Mouse (Mus musculus): Measurements from ENCODE around the gene Nrp2.

The Nrp2 gene

DNA sequence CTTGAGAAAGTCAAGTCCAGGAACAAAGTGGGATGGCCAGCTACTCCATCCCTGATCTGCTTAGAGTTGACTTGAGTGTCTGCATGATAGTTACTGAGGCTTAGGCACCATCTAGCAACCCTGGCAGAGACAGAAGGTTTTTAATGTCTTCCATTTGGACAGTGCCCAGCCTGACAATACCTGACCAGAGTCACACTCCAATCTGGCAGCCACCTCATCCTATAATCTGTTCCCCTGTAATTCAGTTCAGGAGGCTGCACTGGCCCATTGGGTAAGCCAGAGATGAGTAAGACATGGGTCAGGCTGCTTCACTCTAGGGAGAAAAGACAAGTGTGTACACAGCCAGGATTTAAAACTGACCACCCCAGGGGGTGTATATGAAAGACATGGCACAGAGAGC, 79.5 kb downstream of the Nrp2 start:
- no peak for DNase-seq (ENCODE audit: low spot score)

DNA sequence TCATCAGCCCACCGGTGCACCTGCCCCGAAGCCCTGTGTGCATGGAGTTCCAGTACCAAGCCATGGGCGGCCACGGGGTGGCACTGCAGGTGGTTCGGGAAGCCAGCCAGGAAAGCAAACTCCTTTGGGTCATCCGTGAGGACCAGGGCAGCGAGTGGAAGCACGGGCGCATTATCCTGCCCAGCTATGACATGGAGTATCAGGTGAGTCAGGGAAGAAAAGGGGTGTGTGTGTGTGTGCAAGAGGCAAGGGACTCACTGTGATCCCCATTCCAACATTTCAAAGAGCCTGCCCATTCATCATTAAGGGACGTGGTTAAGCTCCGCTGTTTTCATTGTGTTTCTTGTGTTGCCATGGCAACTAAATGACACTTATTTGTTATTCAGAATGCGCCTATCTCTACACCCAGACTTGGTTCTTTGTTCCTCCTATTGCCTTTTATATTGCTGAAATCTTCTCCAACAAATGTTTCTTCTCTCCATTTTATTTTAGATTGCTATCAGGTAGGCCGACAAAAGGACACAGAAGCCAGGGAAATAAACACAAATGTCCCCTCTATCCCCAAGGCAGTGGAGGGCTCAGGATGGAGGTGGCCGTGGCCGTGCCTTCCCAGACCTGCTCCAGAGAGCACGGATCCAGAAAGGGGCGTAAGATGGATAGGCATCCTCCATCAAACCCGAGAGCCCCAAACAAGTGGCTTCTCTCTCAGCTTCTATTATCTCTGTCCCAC, 80.4 kb downstream of the Nrp2 start:
- no peak for DNase-seq (ENCODE audit: low spot score)

DNA sequence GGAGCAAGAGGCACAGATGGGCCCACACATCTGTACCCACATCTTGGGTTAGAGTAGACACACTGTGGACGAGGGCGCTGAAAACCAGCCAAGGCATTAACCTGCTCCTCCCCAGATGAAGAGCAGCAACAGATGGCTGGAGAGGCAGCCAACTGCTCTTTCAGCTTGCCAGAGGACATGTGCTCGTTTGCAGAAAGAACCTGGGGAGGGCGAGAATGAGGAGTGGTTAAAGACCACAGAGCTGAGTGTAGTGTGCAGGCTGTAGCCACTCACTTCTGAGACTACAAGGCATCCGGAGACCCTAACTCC, 81.0 kb downstream of the Nrp2 start:
- DNase-seq (ENCODE audit: low spot score) = no peak

DNA sequence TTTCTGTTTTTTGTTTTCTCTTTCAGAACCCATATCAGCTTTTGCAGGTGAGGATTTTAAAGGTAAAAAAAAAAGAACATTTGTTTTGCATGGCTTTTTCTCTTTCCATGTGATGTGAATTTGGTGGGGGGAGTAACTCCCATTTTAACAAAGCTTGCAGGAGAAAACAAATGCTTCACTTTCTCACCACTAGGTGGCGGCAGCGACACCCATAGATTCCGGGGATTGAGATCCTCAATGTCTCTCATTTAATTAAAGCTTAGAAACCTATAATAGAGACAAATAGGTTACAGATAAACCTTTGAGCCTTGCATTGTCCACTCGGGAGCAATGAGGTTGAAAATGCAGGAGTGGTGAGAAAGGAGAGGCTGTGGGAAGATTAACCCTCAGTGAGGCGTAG, 83.2 kb downstream of the Nrp2 start:
- DNase-seq (ENCODE audit: low spot score) = no peak

DNA sequence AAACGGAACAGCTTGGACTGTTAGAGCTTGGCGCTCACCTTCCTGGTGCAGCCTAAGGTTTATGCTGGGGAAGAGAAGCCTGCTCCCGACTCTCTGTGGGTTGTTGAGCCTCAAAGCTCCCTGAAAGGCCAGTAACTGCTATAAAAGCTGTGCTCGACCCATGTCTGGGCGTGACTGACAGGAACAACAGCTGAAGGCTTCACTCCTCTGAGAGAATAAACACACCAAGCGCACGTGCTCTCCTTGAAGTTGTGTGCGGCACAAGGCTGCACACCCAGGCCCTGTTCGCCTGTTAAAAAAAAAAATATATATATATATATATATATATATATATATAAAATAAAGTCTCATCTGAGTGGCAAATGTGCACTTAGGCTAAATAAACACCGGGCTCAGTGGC, 84.5 kb downstream of the Nrp2 start:
- no peak for DNase-seq (ENCODE audit: low spot score)

GRCm38 (mm10) chr1:62794223-62794895, 91.3 kb downstream of the Nrp2 start:
- peak; percentile 52 for DNase-seq (ENCODE audit: low spot score)

DNA sequence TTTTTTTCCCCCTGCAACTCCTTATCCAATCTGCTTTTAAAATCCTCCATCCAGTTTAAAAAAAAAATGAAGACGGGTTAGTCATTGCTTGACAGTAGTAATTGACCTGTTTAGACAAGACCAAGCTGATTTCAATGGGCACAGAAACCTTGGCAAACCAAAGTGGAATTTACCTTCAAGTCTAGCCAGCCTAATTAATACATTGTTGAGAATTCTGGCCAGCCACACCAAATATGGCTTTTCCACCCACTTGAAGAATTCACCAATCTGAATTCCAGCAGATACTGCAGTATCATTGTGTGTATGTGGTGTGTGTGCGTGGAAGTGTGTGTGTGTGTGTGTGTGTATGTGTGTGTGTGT, 91.8 kb downstream of the Nrp2 start:
- DNase-seq (ENCODE audit: low spot score) = no peak

DNA sequence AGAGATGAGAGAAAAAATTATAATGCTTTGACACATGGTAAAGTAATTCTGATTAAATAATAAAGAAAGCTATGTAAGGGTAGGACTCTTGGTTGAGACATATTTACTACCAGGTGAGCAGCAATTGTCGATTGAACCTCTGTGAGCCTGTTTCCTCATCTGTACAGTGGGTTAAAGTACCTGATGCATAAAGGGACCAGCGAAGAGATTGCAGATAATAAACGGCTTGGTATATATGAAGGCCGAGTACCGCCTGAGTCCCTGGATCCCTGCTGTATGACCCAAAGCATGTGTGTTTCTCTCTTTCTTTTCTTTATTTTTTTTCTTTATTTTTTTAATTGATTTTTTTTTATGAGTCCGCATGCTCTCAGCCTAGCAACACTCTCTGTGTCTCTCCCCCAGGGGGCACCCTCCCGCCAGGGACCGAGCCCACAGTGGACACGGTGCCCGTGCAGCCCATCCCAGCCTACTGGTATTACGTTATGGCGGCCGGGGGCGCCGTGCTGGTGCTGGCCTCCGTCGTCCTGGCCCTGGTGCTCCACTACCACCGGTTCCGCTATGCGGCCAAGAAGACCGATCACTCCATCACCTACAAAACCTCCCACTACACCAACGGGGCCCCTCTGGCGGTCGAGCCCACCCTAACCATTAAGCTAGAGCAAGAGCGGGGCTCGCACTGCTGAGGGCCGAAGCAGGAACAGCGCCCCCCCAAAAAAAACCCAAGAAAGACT, 92.4 kb downstream of the Nrp2 start:
- peak; percentile 29 for DNase-seq (ENCODE audit: low spot score)

DNA sequence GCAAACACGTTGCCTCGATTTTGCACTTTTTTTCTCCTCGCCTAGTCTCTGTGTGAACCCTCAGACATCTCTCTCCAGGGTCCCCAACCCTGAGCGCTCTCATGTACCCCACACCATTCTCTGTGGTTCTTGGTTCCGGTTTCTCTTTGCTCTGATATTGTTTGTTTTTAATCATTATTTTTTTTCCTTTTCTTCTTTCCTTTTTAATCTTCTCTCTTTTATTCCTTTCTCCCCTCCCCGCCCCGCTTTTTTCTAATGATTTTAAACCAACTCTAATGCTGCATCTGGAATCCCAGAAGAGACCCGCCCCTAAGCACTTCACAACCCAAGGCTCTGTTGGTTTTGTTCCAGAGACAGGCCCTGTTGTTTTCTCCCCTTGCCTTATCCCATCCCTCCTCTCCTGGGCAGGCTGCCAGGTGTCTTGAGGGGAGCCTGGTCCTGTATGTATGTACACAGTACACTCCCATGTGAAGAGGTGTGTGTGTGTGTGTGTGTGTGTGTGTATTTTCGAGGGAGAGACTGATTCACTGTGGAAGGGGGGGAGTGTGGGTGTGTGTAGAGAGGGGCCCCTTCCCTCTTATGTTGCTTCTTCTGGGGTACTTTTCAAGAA, 93.1 kb downstream of the Nrp2 start:
- DNase-seq (ENCODE audit: low spot score) = peak; percentile 31

DNA sequence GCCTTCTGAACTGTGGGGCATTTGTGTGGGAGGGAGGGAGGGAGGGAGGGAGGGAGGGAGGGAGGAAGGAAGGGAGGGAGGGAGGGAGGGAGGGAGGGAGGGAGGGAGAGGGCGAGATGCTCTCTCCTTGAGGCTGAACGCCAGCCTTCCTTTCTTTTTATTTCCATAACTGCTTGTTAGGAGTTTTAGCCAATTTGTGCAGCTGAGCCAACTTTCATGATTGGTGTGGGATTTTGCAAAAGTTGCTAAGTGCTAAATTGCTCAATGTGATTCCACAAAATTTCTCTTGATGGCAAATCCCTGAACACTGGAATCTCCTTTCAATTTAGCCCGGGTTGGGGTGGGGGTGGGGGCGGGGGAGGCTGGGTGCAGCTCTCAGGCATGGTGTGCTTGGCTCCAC, 96.3 kb downstream of the Nrp2 start:
- no peak for DNase-seq (ENCODE audit: low spot score)

DNA sequence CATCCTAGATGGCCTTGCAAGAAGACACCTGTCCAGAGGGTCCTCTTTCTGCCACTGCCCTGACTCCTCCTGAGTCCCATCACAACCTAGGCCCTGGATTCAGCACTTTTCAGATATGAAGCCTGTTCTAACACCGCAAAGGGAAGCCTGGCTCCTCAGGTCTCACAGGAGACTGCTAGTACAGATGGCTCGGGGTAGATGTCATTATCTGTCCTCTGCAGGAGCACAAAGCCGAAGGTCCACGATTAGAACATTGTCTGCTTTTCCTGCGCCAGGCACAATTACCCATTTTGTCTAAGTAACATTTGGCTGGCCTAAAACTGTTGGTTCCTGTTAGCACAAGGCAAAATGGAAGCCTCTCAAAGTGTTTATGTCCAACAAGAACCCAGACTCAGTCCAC, 97.3 kb downstream of the Nrp2 start:
- no peak for DNase-seq (ENCODE audit: low spot score)

DNA sequence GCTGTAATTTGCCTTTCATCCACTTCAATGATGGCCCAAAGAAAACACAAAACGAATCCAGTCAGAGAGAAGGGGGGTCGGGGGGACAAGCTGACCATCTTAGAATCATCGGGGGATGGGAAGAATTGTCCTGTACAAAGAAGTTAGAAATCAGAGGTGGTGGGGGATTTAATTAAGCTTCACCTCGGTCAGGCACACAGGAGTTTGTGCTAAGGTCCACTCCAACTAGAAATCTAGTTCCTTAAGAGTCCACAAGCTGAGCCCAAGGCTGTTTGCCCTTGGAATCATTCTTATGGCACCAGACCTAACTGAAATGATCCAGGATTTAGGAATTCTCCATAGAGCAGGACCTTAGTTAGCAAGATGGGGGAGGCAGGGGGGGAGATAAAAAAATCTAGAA, 98.3 kb downstream of the Nrp2 start:
- no peak for DNase-seq (ENCODE audit: low spot score)

DNA sequence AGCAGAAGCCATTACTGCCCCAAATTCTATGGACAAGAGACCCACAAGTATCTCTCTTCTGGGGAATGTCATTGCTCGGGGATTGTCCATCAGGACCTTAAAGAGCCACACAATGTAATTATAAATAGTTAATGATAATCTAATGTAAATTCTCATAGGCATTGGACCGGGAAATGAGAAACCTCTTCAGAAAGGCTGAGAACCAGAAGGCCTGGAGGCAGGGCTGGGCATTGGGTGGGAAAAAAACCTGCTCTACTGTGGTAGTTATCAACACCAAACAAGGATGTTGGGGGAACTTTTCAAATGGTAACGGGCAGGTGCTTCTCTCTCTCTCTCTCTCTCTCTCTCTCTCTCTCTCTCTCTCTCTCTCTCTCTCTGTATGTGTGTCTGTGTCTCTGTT, 98.8 kb downstream of the Nrp2 start:
- DNase-seq (ENCODE audit: low spot score) = no peak

DNA sequence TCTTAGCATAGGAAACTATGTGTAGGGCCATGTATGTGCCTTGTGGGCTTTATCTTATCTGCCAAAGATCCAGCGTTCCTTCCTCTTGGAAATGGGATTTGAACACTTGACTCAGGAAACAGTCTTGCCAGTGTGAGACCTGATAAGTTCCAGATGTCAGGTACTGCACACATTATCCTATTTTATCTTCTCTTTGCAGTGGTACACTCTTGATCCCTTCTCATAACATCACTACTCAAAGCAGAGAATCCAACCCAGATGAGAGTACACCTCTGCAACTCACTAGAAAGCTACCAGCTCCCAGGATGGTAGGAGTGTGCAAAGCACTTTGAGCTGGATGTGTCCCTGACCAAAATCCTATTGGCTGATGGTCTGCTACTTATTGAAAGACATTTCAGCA, 100.5 kb downstream of the Nrp2 start:
- DNase-seq (ENCODE audit: low spot score) = no peak

GRCm38 (mm10) chr1:62806014-62806413, 102.9 kb downstream of the Nrp2 start:
- no peak for DNase-seq (ENCODE audit: low spot score)

GRCm38 (mm10) chr1:62808395-62808794, 105.3 kb downstream of the Nrp2 start:
- DNase-seq (ENCODE audit: low spot score) = no peak

DNA sequence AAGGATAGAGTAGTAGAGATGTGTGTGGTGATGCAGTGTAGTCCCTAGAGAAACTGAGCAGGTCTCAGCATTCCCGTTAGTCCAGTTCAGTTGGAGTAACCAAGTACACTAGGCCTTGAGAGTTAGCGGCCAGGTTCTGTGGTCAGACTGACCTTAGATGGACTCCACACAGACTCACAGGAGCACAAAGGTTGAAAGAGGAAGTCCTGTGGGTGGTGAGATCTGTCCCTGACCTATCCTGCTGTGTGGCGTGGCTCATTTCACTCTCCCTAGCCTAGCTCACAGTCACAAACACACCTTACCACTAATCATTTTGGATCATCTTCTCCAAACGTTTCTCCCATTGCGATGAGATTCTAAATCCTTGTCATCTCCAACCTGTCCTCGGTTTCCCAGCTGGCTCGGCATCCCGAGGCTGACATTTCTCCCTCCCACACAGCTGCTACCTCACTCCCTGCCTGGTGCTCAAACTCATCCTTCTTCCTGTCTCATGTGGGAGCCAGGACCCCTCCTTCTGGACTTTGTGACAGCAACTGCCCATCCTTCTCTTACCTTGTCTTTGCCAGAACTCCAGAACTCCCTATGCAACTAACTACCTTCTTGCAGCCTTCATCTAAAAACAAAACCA, 106.6 kb downstream of the Nrp2 start:
- no peak for DNase-seq (ENCODE audit: low spot score)

DNA sequence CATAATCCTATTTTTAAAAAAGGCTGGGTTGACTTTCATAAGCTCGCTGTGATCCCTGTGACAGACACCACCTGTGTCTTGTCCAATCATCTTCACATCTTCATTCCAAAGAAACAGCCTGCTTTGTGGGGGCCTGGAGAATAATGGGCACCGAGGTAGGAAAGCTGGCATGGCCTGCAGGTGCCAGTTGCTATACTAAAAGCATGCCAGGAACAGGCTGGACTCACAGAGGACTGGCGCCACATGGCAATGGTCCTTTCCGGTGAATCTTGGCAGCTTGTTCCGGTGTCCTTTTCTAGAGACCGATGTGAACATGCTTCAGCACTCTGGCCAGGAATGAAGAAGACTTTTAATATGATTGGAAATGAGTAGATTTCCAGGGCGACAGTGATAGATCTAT, 108.1 kb downstream of the Nrp2 start:
- DNase-seq (ENCODE audit: low spot score) = no peak

DNA sequence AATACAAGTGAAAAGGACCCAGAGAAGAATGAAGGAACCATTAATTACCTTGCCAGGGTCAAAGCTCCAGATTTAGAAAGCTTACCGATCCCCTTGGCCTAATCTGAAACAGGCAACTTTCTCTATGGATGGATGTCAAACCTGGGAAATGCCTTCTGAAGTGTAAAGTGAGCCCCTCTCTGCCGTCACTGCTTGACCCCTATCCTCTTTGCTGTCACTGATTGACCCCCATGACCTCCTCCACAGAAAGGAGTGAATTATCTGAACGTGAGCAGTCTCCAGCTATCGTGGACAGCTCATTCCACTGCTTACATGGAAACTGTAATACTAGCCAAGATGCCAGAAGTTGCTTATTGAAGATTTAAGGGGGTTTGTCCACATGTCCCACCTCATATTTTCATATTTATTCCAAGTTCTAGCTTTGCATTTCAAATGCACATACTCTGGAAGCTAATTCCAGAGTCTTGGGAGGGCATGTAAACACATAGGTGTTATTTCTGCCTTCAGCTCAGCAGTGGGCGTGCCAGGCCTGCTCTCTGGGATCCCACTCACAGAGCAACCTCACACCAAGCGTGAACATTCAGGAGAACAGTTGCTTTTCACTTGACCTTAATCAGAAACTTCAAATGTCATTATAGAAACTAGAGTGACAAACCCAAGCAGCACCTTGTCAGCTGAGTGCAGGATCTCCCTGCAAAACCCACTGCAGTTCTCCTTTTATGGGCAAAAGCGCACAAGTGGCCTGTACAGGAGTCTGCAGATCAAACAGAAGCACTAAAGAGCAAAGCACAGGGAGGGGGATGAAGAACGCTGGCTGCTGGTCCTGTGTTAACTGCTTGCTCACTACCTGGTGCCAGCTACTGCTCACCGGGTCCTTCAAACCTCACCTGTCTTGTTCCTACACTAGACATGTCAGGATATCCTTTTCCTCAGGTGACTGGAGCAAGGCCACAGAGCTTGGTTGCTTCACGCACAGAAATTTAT, 109.9 kb downstream of the Nrp2 start:
- no peak for DNase-seq (ENCODE audit: low spot score)

- DNase-seq (ENCODE audit: low spot score) = no peak
Measured at GRCm38 (mm10) chr1:62813938-62814337, 110.9 kb downstream of the Nrp2 start.

- no peak for DNase-seq (ENCODE audit: low spot score)
Measured at GRCm38 (mm10) chr1:62817566-62817965, 114.5 kb downstream of the Nrp2 start.

Data from ovary, adult 18-20 months (tissue).